Mouse (Mus musculus) spleen, adult 2 months (tissue): ENCODE results near the gene Yipf3.

Source experiments
- CTCF ChIP-seq: fragments of 200-500 bp; IDR thresholded peaks from 2 replicates; pipeline ENCODE4 v1.5.1; 2011; ENCODE audit warnings: mild to moderate bottlenecking, inconsistent platforms; ENCODE audit not compliant: insufficient read depth, insufficient read length, insufficient replicate concordance; ENCODE audit errors: extremely low read depth
- POLR2A ChIP-seq: fragments of 200-500 bp; IDR thresholded peaks from 2 replicates; pipeline ENCODE4 v1.6.1; 2011; ENCODE audit warnings: low read depth, low read length, inconsistent platforms

- no peak for TF ChIP-seq CTCF
- no peak for TF ChIP-seq POLR2A
Observed at GRCm38 (mm10) chr17:46284653-46285052, 36.8 kb downstream of the Yipf3 start.
